Mouse (Mus musculus): ENCODE measurements around the gene Man2a2.
A peak's percentile ranks its signal among the peaks of the same experiment; 100 is the strongest.

Man2a2 gene

GRCm38 (mm10) chr7:80323336-80323735 lies 47.8 kb downstream of the Man2a2 start:
- DNase-seq (ENCODE audit: low read depth, low spot score): no peak
- Histone ChIP-seq H3K36me3 (ENCODE audit: control insufficient read depth, insufficient read depth, low read length, poor library complexity, severe bottlenecking) (peaks cover 2% of the 10 kb centered on the region), H3K27me3 (ENCODE audit: control insufficient read depth, insufficient read depth, low read length, poor library complexity, severe bottlenecking) (no peaks in the 10 kb centered on the region)

GRCm38 (mm10) chr7:80319846-80320496 lies 51.2 kb downstream of the Man2a2 start:
- no peak for DNase-seq (ENCODE audit: low read depth, low spot score)
- Histone ChIP-seq H3K36me3 (ENCODE audit: control insufficient read depth, insufficient read depth, low read length, poor library complexity, severe bottlenecking) (no peaks in the 10 kb centered on the region), H3K27me3 (ENCODE audit: control insufficient read depth, insufficient read depth, low read length, poor library complexity, severe bottlenecking) (no peaks in the 10 kb centered on the region)

- Histone ChIP-seq H3K36me3 (ENCODE audit: control insufficient read depth, insufficient read depth, low read length, poor library complexity, severe bottlenecking) (no peaks in the 10 kb centered on the region), H3K27me3 (ENCODE audit: control insufficient read depth, insufficient read depth, low read length, poor library complexity, severe bottlenecking) (no peaks in the 10 kb centered on the region)
- no peak for DNase-seq (ENCODE audit: low read depth, low spot score)
These were observed 52.5 kb downstream of the Man2a2 start for GRCm38 (mm10) chr7:80318670-80319069.

- Histone ChIP-seq H3K36me3 (ENCODE audit: control insufficient read depth, insufficient read depth, low read length, poor library complexity, severe bottlenecking) (no peaks in the 10 kb centered on the region), H3K27me3 (ENCODE audit: control insufficient read depth, insufficient read depth, low read length, poor library complexity, severe bottlenecking) (no peaks in the 10 kb centered on the region)
- no peak for DNase-seq (ENCODE audit: low read depth, low spot score)
These were observed 53.6 kb downstream of the Man2a2 start for GRCm38 (mm10) chr7:80317439-80318115.

- DNase-seq (ENCODE audit: low read depth, low spot score): no peak
- Histone ChIP-seq H3K27me3 (ENCODE audit: control insufficient read depth, insufficient read depth, low read length, poor library complexity, severe bottlenecking) (no peaks in the 10 kb centered on the region), H3K36me3 (ENCODE audit: control insufficient read depth, insufficient read depth, low read length, poor library complexity, severe bottlenecking) (no peaks in the 10 kb centered on the region)
These were observed 55.4 kb downstream of the Man2a2 start for GRCm38 (mm10) chr7:80315733-80316132.

- DNase-seq (ENCODE audit: low read depth, low spot score): no peak
These were observed 60.4 kb downstream of the Man2a2 start for GRCm38 (mm10) chr7:80310771-80311170.

GRCm38 (mm10) chr7:80307766-80308165 lies 63.4 kb downstream of the Man2a2 start:
- DNase-seq (ENCODE audit: low read depth, low spot score): peak; percentile 40
- no peaks in the 10 kb centered on the region for H3K36me3 ChIP-seq (ENCODE audit: control insufficient read depth, insufficient read depth, low read length, poor library complexity, severe bottlenecking)
- H3K27me3 ChIP-seq (ENCODE audit: control insufficient read depth, insufficient read depth, low read length, poor library complexity, severe bottlenecking): no peaks in the 10 kb centered on the region

More at GRCm38 (mm10) chr7:80310771-80311170, 60.4 kb downstream of the Man2a2 start:
- no peaks in the 10 kb centered on the region for H3K36me3 ChIP-seq (ENCODE audit: control insufficient read depth, insufficient read depth, low read length, poor library complexity, severe bottlenecking)
- H3K27me3 ChIP-seq (ENCODE audit: control insufficient read depth, insufficient read depth, low read length, poor library complexity, severe bottlenecking): no peaks in the 10 kb centered on the region

- DNase-seq (ENCODE audit: low read depth, low spot score): peak; percentile 26
- Histone ChIP-seq H3K27me3 (ENCODE audit: control insufficient read depth, insufficient read depth, low read length, poor library complexity, severe bottlenecking) (no peaks in the 10 kb centered on the region), H3K36me3 (ENCODE audit: control insufficient read depth, insufficient read depth, low read length, poor library complexity, severe bottlenecking) (no peaks in the 10 kb centered on the region)
These were observed 69.7 kb downstream of the Man2a2 start for GRCm38 (mm10) chr7:80301522-80301921.

- DNase-seq (ENCODE audit: low read depth, low spot score): no peak
- H3K36me3 ChIP-seq (ENCODE audit: control insufficient read depth, insufficient read depth, low read length, poor library complexity, severe bottlenecking): no peaks in the 10 kb centered on the region
- H3K27me3 ChIP-seq (ENCODE audit: control insufficient read depth, insufficient read depth, low read length, poor library complexity, severe bottlenecking): no peaks in the 10 kb centered on the region
These were observed 71.6 kb downstream of the Man2a2 start for GRCm38 (mm10) chr7:80299568-80299967.

Measured in splenic B cell, adult 2 months (primary cell).